Mouse (Mus musculus) liver, postnatal 0 days (tissue): ENCODE measurements at regions not wholly inside any gene's neighbourhood (a gene's known extent, or its start where the extent isn't known, plus 50 kb on each side); places are given as distances from the start of the nearest gene placed in this dataset.

Experiments
- CTCF ChIP-seq: sonication (generic); IDR thresholded peaks from 2 replicates; pipeline ENCODE4 v1.5.1; 2016; ENCODE audit warnings: antibody characterized with exemption, low read depth
- EP300 ChIP-seq: IDR thresholded peaks from 2 replicates; pipeline ENCODE4 v1.6.1; 2016; ENCODE audit warnings: antibody characterized with exemption, low read depth, mild to moderate bottlenecking

DNA sequence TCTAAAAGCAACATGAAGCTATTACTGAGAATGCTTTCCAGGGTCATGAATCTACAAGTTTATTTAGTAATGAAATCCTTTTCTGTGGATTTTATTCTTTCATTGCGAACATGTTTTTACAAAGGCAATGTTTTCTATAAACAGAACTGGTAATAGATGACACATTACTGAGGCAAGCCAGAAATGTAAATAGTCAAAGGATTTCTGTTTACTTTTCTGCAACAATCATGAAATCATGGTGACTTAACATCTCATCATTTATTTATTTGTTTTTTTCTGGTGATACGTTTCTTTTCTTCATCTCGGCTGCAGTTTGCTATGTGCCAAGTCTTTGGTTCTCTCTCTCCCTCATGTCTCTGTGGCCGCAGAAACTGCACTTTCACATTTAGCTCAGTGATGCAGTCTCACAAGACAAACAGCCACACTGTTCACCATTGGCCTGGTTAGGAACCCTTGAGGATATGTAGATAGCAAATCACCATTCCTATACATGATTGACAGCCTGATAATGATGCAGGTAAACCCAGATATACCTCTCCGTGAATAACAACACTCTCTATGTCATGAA, 462.8 kb downstream of the Ofcc1 start:
- TF ChIP-seq EP300 (no peak), CTCF (no peak)
